Mouse (Mus musculus) heart, adult 2 months (tissue): ENCODE measurements around the gene Ugt1a6a. TPM values are rescaled to one million over a fixed set of nuclear protein-coding genes. Genes with fewer than 3 reads are reported as not detected.

Source experiments
- DNase-seq, 2 experiments: peaks; one replicate each; pipeline ENCODE4 v3.0.0; 2021
- H3K27ac ChIP-seq: fragments of 200-600 bp; 2 replicates; pipeline ENCODE4 v1.8.1; 2022
- H3K27me3 ChIP-seq: fragments of 200-500 bp; 2 replicates; pipeline ENCODE4 v1.6.1; 2012; ENCODE audit warnings: mild to moderate bottlenecking, low read length, inconsistent platforms, mixed read lengths; ENCODE audit not compliant: control insufficient read depth, insufficient read depth
- H3K36me3 ChIP-seq: fragments of 200-500 bp; 2 replicates; pipeline ENCODE4 v1.6.1; 2012; ENCODE audit warnings: low read length, inconsistent platforms; ENCODE audit not compliant: control insufficient read depth, insufficient read depth
- H3K4me1 ChIP-seq: fragments of 200-500 bp; 2 replicates; pipeline ENCODE4 v1.6.1; 2011; ENCODE audit warnings: low read length; ENCODE audit not compliant: control insufficient read depth, insufficient read depth
- H3K4me3 ChIP-seq: fragments of 200-600 bp; 2 replicates; pipeline ENCODE4 v1.8.1; 2022
- H3K79me2 ChIP-seq: fragments of 200-500 bp; replicated peaks from 2 replicates; pipeline ENCODE4 v1.6.1; 2012; ENCODE audit warnings: mild to moderate bottlenecking, inconsistent platforms, low read length, moderate library complexity, mixed read lengths; ENCODE audit not compliant: control insufficient read depth, insufficient read depth
- H3K9ac ChIP-seq: fragments of 200-500 bp; 2 replicates; pipeline ENCODE4 v1.6.1; 2012; ENCODE audit warnings: low read depth, mild to moderate bottlenecking, control low read depth, inconsistent platforms, low read length, mixed read lengths
- CTCF ChIP-seq: fragments of 200-600 bp; IDR thresholded peaks from 2 replicates; pipeline ENCODE4 v1.8.1; 2022; ENCODE audit warnings: antibody characterized with exemption, mild to moderate bottlenecking, moderate library complexity
- EP300 ChIP-seq: fragments of 200-500 bp; IDR thresholded peaks from 2 replicates; pipeline ENCODE4 v1.6.1; 2011; ENCODE audit warnings: low read depth, low read length, control low read depth; ENCODE audit not compliant: insufficient read depth
- POLR2A ChIP-seq: fragments of 200-500 bp; IDR thresholded peaks from 2 replicates; pipeline ENCODE4 v1.6.1; 2011; ENCODE audit warnings: mild to moderate bottlenecking, low read depth, low read length, control low read depth; ENCODE audit not compliant: insufficient read depth
- WGBS: fragments of 180-500 bp; shearing (Covaris S2); methylation state at CpG from one replicate; pipeline ENCODE4 v1.1.7; 2018; 5-methylcytosine and 5-hydroxymethylcytosine counted together
- intact Hi-C: fragments of 180-260 bp; cut with DNase I; formaldehyde crosslinking; loops from one replicate; pipeline ENCODE4 v1.15.1; 2025
- polyA plus RNA-seq: library from polyadenylated mRNA; depleted of rRNA; stranded (reverse); fragments of >200 nt; gene quantifications from 2 replicates; pipeline ENCODE4 v1.2.3, GENCODE M21; 2012
- total RNA-seq, 2 experiments: library from RNA; stranded (reverse); gene quantifications; 2 replicates each; pipeline ENCODE4 v1.2.3; 2021

The Ugt1a6a gene
- total and polyA plus RNA-seq, 3 experiments = 2.1 to 3.7 (median 2.4) TPM

DNA sequence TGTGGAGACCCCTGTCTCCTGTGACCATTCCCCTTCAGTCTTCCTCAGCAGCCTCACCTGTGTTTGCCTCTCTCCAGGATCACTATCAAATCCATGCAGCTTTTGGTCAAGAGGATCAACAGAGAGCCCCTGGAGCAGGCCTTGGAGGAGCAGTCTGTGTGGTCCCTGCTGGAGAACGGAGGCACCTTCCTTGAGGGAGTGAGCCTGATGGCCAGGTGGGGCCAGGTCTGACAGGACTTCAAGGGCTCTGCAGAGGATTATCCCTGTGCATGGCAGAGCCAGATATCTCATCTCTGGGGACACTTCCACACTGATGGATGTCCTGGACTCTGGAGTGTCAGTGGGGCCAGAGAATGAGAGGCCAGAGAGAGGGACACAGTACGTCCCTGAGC lies 120.9 kb downstream of the Ugt1a6a start:
- Histone ChIP-seq H3K4me3 (no peak overlapping the region), H3K36me3 (no peaks in the 10 kb centered on the region), H3K79me2 (no peaks in the 10 kb centered on the region), H3K4me1 (peaks cover 3% of the 10 kb centered on the region), H3K9ac (no peak overlapping the region), H3K27ac (no peak overlapping the region), H3K27me3 (no peaks in the 10 kb centered on the region)
- intact Hi-C loops = no loop called here
- 52% methylated on average over 2 of the region's 2 CpGs for WGBS
- TF ChIP-seq POLR2A (no peak), EP300 (no peak), CTCF (no peak)
- no peak for DNase-seq

DNA sequence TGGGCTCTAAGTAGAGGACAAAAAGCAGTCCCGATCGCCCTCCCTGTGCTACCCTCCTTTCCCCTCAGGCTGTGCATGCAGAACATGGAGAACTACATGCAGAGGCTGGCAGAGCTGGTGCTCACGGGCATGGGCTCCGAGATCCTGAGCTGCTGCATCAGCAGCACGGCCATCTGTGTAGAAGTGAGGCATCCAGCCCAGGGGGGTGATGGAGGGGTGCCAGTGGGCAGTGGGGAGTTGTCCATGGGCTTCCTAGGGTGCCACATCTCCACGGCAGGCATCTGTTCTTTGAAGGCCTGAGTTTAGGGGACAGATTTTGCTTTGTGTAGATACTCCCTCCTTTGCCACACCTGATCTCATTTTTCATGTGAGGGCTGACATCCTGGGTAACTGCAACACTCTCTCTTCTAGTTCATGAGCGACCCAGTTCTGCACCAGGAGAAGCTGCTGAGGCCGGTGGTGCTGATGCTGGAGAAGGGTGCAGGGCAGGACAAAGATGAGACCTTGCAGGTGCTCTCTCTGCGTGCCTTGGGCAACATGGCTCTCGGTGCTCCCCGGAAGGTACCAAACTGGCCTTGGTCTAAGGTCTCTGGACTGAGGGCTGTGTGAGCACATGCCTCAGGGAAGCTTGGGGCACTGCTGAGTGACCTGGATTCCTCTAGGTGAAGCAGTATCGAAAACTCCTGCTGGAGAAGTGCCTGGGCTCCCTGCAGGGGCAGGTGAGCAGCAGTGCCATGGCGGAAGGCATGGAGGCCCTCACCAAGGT lies 121.6 kb downstream of the Ugt1a6a start:
- Histone ChIP-seq H3K36me3 (no peaks in the 10 kb centered on the region), H3K4me3 (no peak overlapping the region), H3K4me1 (peaks cover 3% of the 10 kb centered on the region), H3K79me2 (no peaks in the 10 kb centered on the region), H3K27me3 (no peaks in the 10 kb centered on the region), H3K27ac (no peak overlapping the region), H3K9ac (no peak overlapping the region)
- TF ChIP-seq EP300 (no peak), POLR2A (no peak), CTCF (no peak)
- DNase-seq = no peak
- 75% methylated on average over 13 of the region's 13 CpGs for WGBS
- intact Hi-C loops = no loop called here

DNA sequence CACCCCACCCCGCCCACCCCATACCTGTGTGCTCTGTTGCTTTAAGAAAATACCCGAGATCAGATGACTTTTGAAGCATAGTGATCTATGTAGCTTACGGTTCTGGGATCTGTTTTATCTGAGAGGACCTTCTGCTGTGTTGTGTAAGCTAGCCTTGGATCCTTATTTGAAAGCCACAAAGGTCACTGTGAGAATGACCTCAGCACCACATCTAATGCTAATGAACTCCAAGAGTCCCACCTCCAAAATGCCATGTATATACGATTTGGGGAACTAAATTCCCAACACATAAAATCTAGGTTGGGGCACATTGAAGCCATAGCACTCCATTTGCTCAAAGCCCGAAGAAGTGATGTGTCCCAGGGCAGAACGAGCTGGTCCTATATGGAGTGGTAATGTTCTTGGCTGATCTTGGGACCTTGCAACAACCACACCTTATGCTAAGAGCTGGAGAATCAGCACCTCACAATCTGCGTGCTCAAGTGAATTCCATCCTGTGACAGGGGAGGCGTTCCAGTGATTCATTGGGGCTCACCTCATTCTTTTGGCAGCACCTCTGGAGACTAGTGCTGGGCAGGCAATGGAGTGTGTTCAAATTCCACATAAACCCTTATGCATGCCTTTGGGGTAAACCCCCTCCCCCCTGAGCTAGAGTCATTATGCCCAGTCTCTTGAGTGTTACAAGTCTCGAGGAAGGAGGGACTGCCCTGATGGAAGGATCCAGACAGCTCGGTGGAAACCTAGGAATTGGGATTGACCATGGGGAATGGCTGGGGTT lies 122.5 kb downstream of the Ugt1a6a start:
- no peak overlapping the region for H3K27ac ChIP-seq
- intact Hi-C loops = no loop called here
- H3K27me3 ChIP-seq = no peaks in the 10 kb centered on the region
- no peak for TF ChIP-seq POLR2A
- TF ChIP-seq CTCF = no peak
- TF ChIP-seq EP300 = no peak
- WGBS = 75% methylated on average over 10 of the region's 10 CpGs
- no peaks in the 10 kb centered on the region for H3K36me3 ChIP-seq
- H3K9ac ChIP-seq = no peak overlapping the region
- H3K4me1 ChIP-seq = peaks cover 3% of the 10 kb centered on the region
- DNase-seq = peak in 1 of 2 experiments; percentile 38
- H3K4me3 ChIP-seq = no peak overlapping the region
- H3K79me2 ChIP-seq = no peaks in the 10 kb centered on the region

DNA sequence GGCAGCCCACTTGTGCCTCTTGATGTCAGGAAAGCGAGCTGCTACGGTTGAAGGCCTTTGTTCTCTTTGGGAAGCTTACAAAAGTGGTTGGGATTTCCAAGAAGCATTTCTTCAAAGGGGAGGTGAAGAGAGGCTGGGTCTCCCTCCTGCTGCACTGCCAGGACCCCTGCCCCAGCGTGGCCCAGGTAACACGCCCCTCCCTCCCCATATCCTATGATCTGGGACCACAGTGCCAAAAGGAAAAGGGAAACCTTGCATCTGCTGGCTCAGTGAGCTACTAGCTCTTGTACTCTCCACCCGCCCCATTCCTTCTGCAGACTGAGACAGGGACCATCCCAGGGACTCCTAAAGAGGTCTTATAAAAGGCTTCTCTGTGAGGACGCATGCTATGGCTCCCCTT lies 123.1 kb downstream of the Ugt1a6a start:
- Histone ChIP-seq H3K4me3 (no peak overlapping the region), H3K27me3 (no peaks in the 10 kb centered on the region), H3K4me1 (peaks cover 3% of the 10 kb centered on the region), H3K79me2 (no peaks in the 10 kb centered on the region), H3K36me3 (no peaks in the 10 kb centered on the region), H3K27ac (no peak overlapping the region), H3K9ac (no peak overlapping the region)
- no peak for TF ChIP-seq CTCF
- TF ChIP-seq EP300 = no peak
- no peak for TF ChIP-seq POLR2A
- WGBS = 80% methylated on average over 6 of the region's 6 CpGs
- intact Hi-C loops = no loop called here
- peak in 1 of 2 experiments; percentile 44 for DNase-seq

DNA sequence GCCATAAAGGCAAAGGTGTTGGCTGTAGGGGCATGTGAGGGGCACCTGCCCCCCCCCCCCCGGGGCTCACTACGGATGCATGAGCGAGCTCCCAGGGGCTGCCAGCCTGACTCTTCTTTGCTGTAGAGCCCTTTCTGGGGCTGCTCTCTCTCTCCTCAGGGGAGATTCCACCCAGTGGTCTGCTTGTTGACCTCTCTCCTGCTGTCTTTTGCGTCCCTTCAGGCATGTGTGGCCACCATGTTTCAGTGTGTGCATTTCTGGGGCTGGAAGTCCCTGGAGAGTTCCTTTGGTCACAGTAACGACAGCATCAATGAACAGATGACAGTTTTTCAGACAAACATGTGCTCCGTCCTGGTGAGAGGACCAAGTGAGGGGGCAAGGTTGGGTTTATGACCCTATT lies 123.8 kb downstream of the Ugt1a6a start:
- Histone ChIP-seq H3K4me3 (no peak overlapping the region), H3K9ac (no peak overlapping the region), H3K36me3 (no peaks in the 10 kb centered on the region), H3K79me2 (no peaks in the 10 kb centered on the region), H3K27me3 (no peaks in the 10 kb centered on the region), H3K27ac (no peak overlapping the region), H3K4me1 (peaks cover 3% of the 10 kb centered on the region)
- 63% methylated on average over 6 of the region's 6 CpGs for WGBS
- TF ChIP-seq EP300 (no peak), CTCF (no peak)
- DNase-seq = no peak
- intact Hi-C loops = no loop called here
